Mouse (Mus musculus) neural tube, embryonic 14.5 days (tissue): Measurements from ENCODE around the gene Mlh1. TPM values are rescaled to one million over a fixed set of nuclear protein-coding genes. Genes with fewer than 3 reads are reported as not detected.

Experiments
- ATAC-seq: fragments of 200-750 bp; cut with Nextera tagmentation; 2 replicates; pipeline ENCODE4 v1.8.0; 2017; ENCODE audit warnings: low read depth, mild to moderate bottlenecking, moderate TSS enrichment, moderate library complexity
- H3K27ac ChIP-seq: fragments of 300-500 bp; sonication (generic); 2 replicates; pipeline ENCODE4 v1.5.1; 2014; ENCODE audit warnings: low read depth, mild to moderate bottlenecking, control low read depth, low read length, moderate library complexity, mixed read lengths
- H3K27me3 ChIP-seq: fragments of 300-500 bp; sonication (generic); 2 replicates; pipeline ENCODE4 v1.6.1; 2014; ENCODE audit warnings: low read length; ENCODE audit not compliant: control insufficient read depth, insufficient read depth
- H3K36me3 ChIP-seq: fragments of 300-500 bp; sonication (generic); 2 replicates; pipeline ENCODE4 v1.6.1; 2014; ENCODE audit warnings: low read length, mixed read lengths; ENCODE audit not compliant: control insufficient read depth, insufficient read depth
- H3K4me1 ChIP-seq: fragments of 300-500 bp; sonication (generic); 2 replicates; pipeline ENCODE4 v1.6.1; 2014; ENCODE audit warnings: low read length; ENCODE audit not compliant: control insufficient read depth, insufficient read depth
- H3K4me2 ChIP-seq: fragments of 300-500 bp; sonication (generic); 2 replicates; pipeline ENCODE4 v1.6.1; 2014; ENCODE audit warnings: mild to moderate bottlenecking, low read depth, low read length, control low read depth
- H3K4me3 ChIP-seq: fragments of 300-500 bp; sonication (generic); 2 replicates; pipeline ENCODE4 v1.5.1; 2014; ENCODE audit warnings: low read depth, low read length, control low read depth, mixed read lengths
- H3K9ac ChIP-seq: fragments of 300-500 bp; sonication (generic); replicated peaks from 2 replicates; pipeline ENCODE4 v1.6.1; 2014; ENCODE audit warnings: low read depth, mild to moderate bottlenecking, control low read depth, low read length, mixed read lengths
- H3K9me3 ChIP-seq: fragments of 300-500 bp; sonication (generic); 2 replicates; pipeline ENCODE4 v1.6.1; 2016; ENCODE audit warnings: low read length; ENCODE audit not compliant: control insufficient read depth
- WGBS: fragments of 180-500 bp; shearing (Covaris S2); extraction: QIAGEN DNeasy Blood & Tissue Kit; methylation state at CpG from one replicate; pipeline ENCODE4 v1.1.7; 2014; 5-methylcytosine and 5-hydroxymethylcytosine counted together
- polyA plus RNA-seq: library from polyadenylated mRNA; unstranded; fragments of >200 nt; fragmentation: Nextera tagmentation; extraction: Ambion mirVana; gene quantifications from 2 replicates; pipeline ENCODE4 v1.2.1, GENCODE M21; 2014

Mlh1 gene
- polyA plus RNA-seq, 1 experiment from 2014 or later = 26.5 TPM

DNA sequence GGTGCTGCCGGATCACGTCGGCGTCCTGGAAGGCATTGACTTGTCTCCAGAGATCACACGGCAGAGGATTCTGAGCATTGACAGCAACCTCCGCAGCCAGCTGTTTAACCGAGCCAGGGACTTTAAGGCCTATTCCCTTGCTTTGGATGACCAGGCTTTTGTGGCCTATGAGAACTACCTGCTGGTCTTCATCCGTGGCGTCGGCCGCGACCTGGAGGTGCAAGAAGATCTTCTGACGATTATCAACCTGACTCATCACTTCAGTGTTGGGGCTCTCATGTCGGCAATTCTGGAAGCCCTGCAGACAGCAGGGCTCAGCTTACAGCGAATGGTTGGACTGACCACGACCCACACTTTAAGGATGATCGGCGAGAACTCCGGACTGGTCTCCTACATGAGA, 765 bp upstream of the Mlh1 start:
- H3K9ac ChIP-seq = peak overlapping the region; percentile 85
- H3K4me1 ChIP-seq = peaks cover 45% of the 10 kb centered on the region
- H3K4me2 ChIP-seq = peak overlapping the region; percentile 79
- H3K4me3 ChIP-seq = peak overlapping the region; percentile 87
- H3K9me3 ChIP-seq = no peaks in the 10 kb centered on the region
- ATAC-seq = no peak
- H3K36me3 ChIP-seq = peaks cover 5% of the 10 kb centered on the region; the same call in 1 of the 2 replicates
- H3K27me3 ChIP-seq = no peaks in the 10 kb centered on the region
- 8% methylated on average over 19 of the region's 19 CpGs for WGBS
- H3K27ac ChIP-seq = peak overlapping the region; percentile 93

DNA sequence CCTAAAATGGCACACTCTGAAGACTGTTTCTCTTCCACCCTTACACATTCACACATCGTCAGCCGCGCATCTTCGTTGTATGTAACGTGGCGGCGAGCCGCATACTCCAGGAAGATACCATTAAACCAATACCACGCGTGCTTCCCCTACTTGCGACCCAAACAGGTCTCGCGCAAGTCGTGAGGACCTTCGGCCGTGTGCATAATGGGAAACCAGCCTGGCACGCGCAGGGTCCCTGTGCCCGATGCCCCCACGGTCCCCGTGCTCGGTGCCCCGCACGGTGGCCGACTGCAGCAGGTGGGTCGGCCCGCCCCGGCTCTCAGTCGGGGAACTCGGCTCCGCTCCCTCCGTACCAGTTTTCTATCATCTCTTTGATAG, 546 bp downstream of the Mlh1 start:
- H3K4me3 ChIP-seq = peak overlapping the region; percentile 87
- peak overlapping the region; percentile 92 for H3K27ac ChIP-seq
- peaks cover 41% of the 10 kb centered on the region for H3K4me1 ChIP-seq
- peak; percentile 84 for ATAC-seq
- H3K27me3 ChIP-seq = no peaks in the 10 kb centered on the region
- peaks cover under 1% of the 10 kb centered on the region; the same call in 1 of the 2 replicates for H3K36me3 ChIP-seq
- H3K4me2 ChIP-seq = peak overlapping the region; percentile 70
- H3K9me3 ChIP-seq = no peaks in the 10 kb centered on the region
- under 1% methylated on average over 32 of the region's 32 CpGs for WGBS
- peak overlapping the region; percentile 60 for H3K9ac ChIP-seq

DNA sequence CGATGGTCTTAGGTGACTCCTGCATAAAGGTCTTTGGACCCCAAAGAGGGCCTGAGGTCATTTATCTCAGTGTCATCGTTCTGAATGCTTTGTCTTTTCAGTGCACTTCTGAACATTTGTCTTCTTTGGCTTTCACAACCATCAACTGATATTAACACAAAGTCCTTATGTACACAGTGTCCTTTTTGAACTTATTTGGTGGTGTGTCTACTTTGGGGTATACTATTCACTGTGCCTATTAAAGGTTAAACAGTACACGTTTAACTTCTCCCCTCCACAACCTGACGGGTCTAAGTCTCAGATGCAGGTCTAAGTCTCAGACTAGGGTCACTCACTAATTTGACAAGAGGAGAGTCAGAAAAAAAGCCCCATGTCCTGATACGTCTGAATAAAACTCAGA, 985 bp downstream of the Mlh1 start:
- peak overlapping the region; percentile 92 for H3K27ac ChIP-seq
- H3K4me3 ChIP-seq = peak overlapping the region; percentile 87
- H3K27me3 ChIP-seq = no peaks in the 10 kb centered on the region
- peaks cover 37% of the 10 kb centered on the region for H3K4me1 ChIP-seq
- 9% methylated on average over 5 of the region's 5 CpGs for WGBS
- peak overlapping the region; percentile 60 for H3K9ac ChIP-seq
- ATAC-seq = no peak
- H3K36me3 ChIP-seq = no peaks in the 10 kb centered on the region
- H3K4me2 ChIP-seq = peak overlapping the region; percentile 70
- H3K9me3 ChIP-seq = no peaks in the 10 kb centered on the region

DNA sequence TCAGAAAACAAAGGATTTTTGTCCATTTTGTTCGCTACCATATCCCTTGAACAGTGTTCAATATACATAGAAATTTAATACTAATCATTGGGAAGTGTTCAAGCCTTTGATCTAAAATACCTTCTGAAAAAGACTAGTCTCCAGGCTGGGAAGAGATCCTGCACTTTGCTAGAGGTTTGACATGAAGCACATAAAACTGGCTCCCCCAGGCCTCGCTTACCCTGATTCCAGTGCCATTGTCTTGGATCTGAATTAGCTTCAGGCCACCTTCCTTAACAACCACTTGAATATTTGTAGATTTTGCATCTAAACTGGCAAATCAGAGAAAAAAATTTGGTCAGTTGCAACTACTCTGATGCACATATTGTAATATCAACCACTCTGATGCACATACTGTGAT, 3.6 kb downstream of the Mlh1 start:
- Histone ChIP-seq H3K4me3 (no peak overlapping the region), H3K36me3 (peaks cover 11% of the 10 kb centered on the region), H3K27ac (no peak overlapping the region), H3K4me1 (peaks cover 12% of the 10 kb centered on the region), H3K9me3 (no peaks in the 10 kb centered on the region), H3K4me2 (no peak overlapping the region), H3K9ac (no peak overlapping the region), H3K27me3 (no peaks in the 10 kb centered on the region)
- WGBS = 95% methylated on average over 2 of the region's 2 CpGs
- ATAC-seq = no peak

DNA sequence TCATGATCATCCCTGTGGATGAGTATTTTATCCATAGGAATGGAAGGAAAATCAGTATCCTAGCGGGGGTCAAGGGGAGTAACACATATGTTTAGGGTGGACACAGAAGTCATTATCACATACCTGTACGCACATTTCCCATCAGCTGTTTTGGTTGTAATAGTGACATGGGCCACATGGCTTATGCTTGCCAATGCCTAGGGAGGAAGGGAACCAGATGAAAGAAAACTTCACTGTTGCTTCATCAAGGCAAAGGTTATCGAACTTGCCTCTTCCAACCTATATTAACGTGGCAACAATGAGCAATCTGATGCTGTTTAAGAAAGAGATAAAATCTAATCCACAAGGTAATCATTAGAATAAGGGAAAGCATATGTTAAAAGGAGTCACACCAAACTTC, 10.2 kb downstream of the Mlh1 start:
- Histone ChIP-seq H3K36me3 (peaks cover 24% of the 10 kb centered on the region), H3K4me3 (no peak overlapping the region), H3K4me2 (no peak overlapping the region), H3K9me3 (no peaks in the 10 kb centered on the region), H3K27me3 (no peaks in the 10 kb centered on the region), H3K27ac (no peak overlapping the region), H3K4me1 (no peaks in the 10 kb centered on the region), H3K9ac (no peak overlapping the region)
- WGBS = 93% methylated on average over 4 of the region's 4 CpGs
- ATAC-seq = no peak

DNA sequence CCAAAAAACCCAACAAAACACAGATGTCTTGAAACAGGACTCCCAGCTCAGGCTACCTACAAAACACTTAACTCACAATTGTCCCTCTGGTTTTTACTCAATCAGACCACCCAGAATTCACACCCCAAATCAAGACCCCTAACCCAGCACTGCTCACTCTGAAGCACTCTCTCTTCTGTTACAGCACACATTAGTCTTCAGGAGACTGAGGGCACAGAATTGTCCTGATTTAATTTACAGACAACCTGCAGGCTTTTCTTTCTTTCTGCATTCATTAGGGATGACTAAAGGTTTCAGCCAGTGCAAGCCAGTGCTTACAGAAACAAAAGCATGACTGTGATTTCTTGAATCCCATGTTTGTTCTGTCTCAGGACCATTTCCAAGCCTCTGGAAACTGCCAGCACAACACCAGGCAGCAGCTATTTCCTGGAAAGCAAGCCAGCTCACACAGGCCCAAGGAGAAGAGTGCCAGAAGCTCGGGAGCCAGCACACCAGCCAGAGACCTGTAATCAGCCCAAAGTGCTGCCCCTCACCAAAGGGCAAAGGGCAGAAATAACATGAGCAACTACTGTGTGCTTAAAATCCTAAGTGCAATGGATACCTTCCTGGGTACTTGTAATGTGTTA, 11.1 kb downstream of the Mlh1 start:
- Histone ChIP-seq H3K27ac (no peak overlapping the region), H3K9ac (no peak overlapping the region), H3K27me3 (no peaks in the 10 kb centered on the region), H3K9me3 (no peaks in the 10 kb centered on the region), H3K4me3 (no peak overlapping the region), H3K4me2 (no peak overlapping the region), H3K4me1 (no peaks in the 10 kb centered on the region), H3K36me3 (peaks cover 24% of the 10 kb centered on the region)
- 12% methylated on average over 1 of the region's 1 CpGs for WGBS
- ATAC-seq = peak; percentile 73; the same call in 1 of the 2 replicates

DNA sequence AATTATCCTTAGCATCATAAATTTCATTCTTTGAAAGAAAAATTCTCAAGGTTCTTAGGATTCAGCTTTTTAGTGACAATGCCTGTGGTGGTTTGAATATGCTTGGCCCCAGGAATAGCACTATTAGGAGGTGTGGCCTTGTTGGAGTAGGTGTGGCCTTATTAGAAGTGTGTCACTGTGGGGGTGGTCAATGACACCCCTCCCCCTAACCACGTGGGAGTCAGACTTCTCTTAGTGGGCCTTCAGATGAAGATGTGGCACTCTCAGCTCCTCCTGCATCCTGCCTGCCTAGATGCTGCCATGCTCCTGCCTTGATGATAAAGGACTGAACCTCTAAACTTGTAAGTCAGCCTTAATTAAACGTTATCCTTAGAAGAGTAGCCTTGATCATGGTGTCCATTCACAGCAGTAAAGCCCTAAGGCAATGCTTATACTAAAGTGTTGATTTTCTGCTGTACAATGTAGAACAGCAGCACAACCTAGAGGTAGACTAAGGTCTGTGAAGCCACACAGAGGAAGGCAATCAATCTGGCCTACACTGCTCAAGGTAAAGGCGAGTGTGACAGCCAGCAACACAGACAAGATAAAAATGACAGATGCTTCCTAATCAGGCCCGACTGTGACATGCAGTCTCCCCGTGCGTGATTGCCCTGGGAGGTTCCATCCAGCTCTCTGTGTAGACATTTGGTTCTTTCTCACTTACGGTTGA, 19.3 kb downstream of the Mlh1 start:
- H3K4me2 ChIP-seq = no peak overlapping the region
- no peaks in the 10 kb centered on the region for H3K4me1 ChIP-seq
- no peak overlapping the region for H3K27ac ChIP-seq
- H3K36me3 ChIP-seq = peaks cover 17% of the 10 kb centered on the region; the same call in 1 of the 2 replicates
- no peak overlapping the region for H3K9ac ChIP-seq
- no peaks in the 10 kb centered on the region for H3K27me3 ChIP-seq
- no peaks in the 10 kb centered on the region for H3K9me3 ChIP-seq
- no peak overlapping the region for H3K4me3 ChIP-seq
- no peak for ATAC-seq
- WGBS = 79% methylated on average over 7 of the region's 7 CpGs

DNA sequence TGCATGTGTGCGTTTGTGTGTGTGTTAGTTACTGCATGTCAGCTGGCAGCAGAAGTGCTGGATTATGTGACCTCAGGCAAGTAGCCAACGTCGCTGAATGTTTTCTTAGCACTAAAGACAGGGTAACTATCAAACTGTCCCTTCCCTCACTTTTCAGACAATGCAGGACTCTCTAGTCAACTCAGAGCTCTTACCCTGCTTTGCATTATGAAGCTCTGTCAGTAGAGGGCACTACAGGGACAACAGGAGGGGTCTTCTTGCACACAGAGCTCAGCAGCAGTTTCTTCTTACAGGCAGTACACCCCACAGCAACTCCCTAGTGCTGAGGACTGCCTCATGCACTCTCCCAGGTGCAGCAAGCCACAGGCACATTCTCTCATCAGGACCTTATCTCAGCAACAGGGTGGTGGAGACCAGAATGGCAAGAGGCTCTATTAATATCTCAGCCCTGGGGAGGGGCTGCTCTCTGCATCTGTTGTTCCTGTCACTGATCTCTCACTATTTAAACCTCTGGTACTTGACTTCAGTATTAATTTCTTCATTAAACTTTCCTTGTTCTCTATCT, 23.8 kb downstream of the Mlh1 start:
- WGBS = 94% methylated on average over 3 of the region's 3 CpGs
- H3K4me3 ChIP-seq = no peak overlapping the region
- H3K27me3 ChIP-seq = no peaks in the 10 kb centered on the region
- H3K4me2 ChIP-seq = no peak overlapping the region
- ATAC-seq = no peak
- H3K9ac ChIP-seq = no peak overlapping the region
- H3K4me1 ChIP-seq = no peaks in the 10 kb centered on the region
- no peaks in the 10 kb centered on the region for H3K9me3 ChIP-seq
- H3K36me3 ChIP-seq = peaks cover 17% of the 10 kb centered on the region; the same call in 1 of the 2 replicates
- H3K27ac ChIP-seq = no peak overlapping the region

DNA sequence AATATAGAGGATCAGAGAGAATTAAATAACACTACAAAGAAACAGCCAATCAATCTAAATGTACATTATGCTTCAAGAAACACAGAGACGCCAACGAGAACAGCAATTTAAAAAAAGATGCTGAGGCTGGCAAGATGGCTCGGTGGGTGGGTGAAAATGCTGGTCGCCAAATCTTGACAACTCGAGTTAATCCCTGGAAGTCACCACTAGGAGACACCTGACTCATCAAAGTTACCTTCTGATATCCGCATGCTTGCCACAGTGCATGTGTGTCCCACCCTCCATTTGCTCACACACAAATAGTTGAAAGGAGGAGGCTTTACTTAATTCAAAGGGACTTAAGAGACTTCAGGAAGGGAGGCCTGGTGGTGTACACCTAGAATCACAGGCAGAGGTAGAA, 26.0 kb downstream of the Mlh1 start:
- Histone ChIP-seq H3K4me2 (no peak overlapping the region), H3K27ac (no peak overlapping the region), H3K9ac (no peak overlapping the region), H3K4me3 (no peak overlapping the region), H3K27me3 (no peaks in the 10 kb centered on the region), H3K9me3 (no peaks in the 10 kb centered on the region), H3K36me3 (peaks cover 22% of the 10 kb centered on the region), H3K4me1 (no peaks in the 10 kb centered on the region)
- WGBS = 81% methylated on average over 6 of the region's 6 CpGs
- ATAC-seq = no peak
